Mouse (Mus musculus) MEL (cell line): Measurements from ENCODE around the gene Ccl11. TPM values are rescaled to one million over a fixed set of nuclear protein-coding genes. Genes with fewer than 3 reads are reported as not detected.

ENCODE experiments used
- DNase-seq: peaks from one replicate; pipeline ENCODE4 v3.0.0; 2011; ENCODE audit warnings: low read depth, low spot score
- H3K27ac ChIP-seq: 2 replicates; pipeline ENCODE4 v1.5.1; 2012; ENCODE audit warnings: low read depth, mild to moderate bottlenecking, control low read depth, low read length, moderate library complexity; ENCODE audit not compliant: control insufficient read depth
- H3K27me3 ChIP-seq, 2 experiments: fragments of 150-350 bp in 1 of 2; sonication (generic) in 1 of 2; 2 replicates each; pipeline ENCODE4 v1.6.1; 2012; ENCODE audit warnings: low read length in 2 of 2, mild to moderate bottlenecking in 2 of 2, improper control_type of control experiment in 1 of 2, moderate library complexity in 1 of 2; ENCODE audit not compliant: insufficient read depth in 2 of 2, control insufficient read depth in 1 of 2
- H3K36me3 ChIP-seq, 2 experiments: 2 replicates each; pipeline ENCODE4 v1.6.1; 2012 to 2014; ENCODE audit warnings: low read length in 2 of 2, improper control_type of control experiment in 1 of 2, inconsistent platforms in 1 of 2, mild to moderate bottlenecking in 1 of 2; ENCODE audit not compliant: insufficient read depth in 2 of 2, control insufficient read depth in 1 of 2
- H3K4me1 ChIP-seq, 2 experiments: fragments of 150-350 bp in 1 of 2; sonication (generic) in 1 of 2; 2 replicates each; pipeline ENCODE4 v1.6.1; 2012; ENCODE audit warnings: low read length in 2 of 2, improper control_type of control experiment in 1 of 2, mild to moderate bottlenecking in 1 of 2; ENCODE audit not compliant: insufficient read depth in 2 of 2, control insufficient read depth in 1 of 2
- H3K4me3 ChIP-seq, 2 experiments: fragments of 150-350 bp in 1 of 2; sonication (generic) in 1 of 2; 2 replicates each; pipeline ENCODE4 v1.5.1; 2012; ENCODE audit warnings: low read depth in 2 of 2, low read length in 2 of 2, mild to moderate bottlenecking in 2 of 2, moderate library complexity in 2 of 2, control low read depth in 1 of 2, improper control_type of control experiment in 1 of 2; ENCODE audit not compliant: control insufficient read depth in 1 of 2, insufficient read depth in 1 of 2
- H3K79me2 ChIP-seq: 2 replicates; pipeline ENCODE4 v1.6.1; 2012; ENCODE audit warnings: mild to moderate bottlenecking, low read length, moderate library complexity; ENCODE audit not compliant: control insufficient read depth, poor library complexity, insufficient read depth
- H3K9ac ChIP-seq: 2 replicates; pipeline ENCODE4 v1.6.1; 2012; ENCODE audit warnings: low read depth, mild to moderate bottlenecking, control low read depth, low read length, moderate library complexity; ENCODE audit not compliant: control insufficient read depth, poor library complexity, severe bottlenecking
- H3K9me3 ChIP-seq: fragments of 150-350 bp; sonication (generic); replicated peaks from 2 replicates; pipeline ENCODE4 v1.6.1; 2012; ENCODE audit warnings: mild to moderate bottlenecking, low read length, improper control_type of control experiment, moderate library complexity; ENCODE audit not compliant: insufficient read depth
- E2F4 ChIP-seq: IDR thresholded peaks from 2 replicates; pipeline ENCODE4 v1.6.1; 2011; ENCODE audit warnings: low read depth, low read length, improper control_type of control experiment, borderline replicate concordance
- ELF1 ChIP-seq: IDR thresholded peaks from 2 replicates; pipeline ENCODE4 v1.6.1; 2014; ENCODE audit warnings: low read depth, mild to moderate bottlenecking, inconsistent platforms, low read length, improper control_type of control experiment, moderate library complexity
- EP300 ChIP-seq, 2 experiments: IDR thresholded peaks; 2 replicates each; pipeline ENCODE4 v1.6.1; 2011; ENCODE audit warnings: improper control_type of control experiment in 2 of 2, low read length in 2 of 2, low read depth in 1 of 2, mild to moderate bottlenecking in 1 of 2
- ETS1 ChIP-seq: IDR thresholded peaks from 2 replicates; pipeline ENCODE4 v1.6.1; 2012; ENCODE audit warnings: low read depth, mild to moderate bottlenecking, inconsistent platforms, low read length, improper control_type of control experiment, moderate library complexity
- HCFC1 ChIP-seq: IDR thresholded peaks from 2 replicates; pipeline ENCODE4 v1.6.1; 2012; ENCODE audit warnings: low read depth, mild to moderate bottlenecking, inconsistent platforms, low read length, improper control_type of control experiment, moderate library complexity
- KAT2A ChIP-seq: conservative IDR thresholded peaks from 2 replicates; pipeline ENCODE4 v1.6.1; 2012; ENCODE audit warnings: low read depth, low read length, improper control_type of control experiment, inconsistent platforms
- MAFK ChIP-seq: IDR thresholded peaks from 2 replicates; pipeline ENCODE4 v1.6.1; 2011; ENCODE audit warnings: low read depth, mild to moderate bottlenecking, low read length, improper control_type of control experiment, borderline replicate concordance
- MAZ ChIP-seq: IDR thresholded peaks from 2 replicates; pipeline ENCODE4 v1.6.1; 2012; ENCODE audit warnings: low read depth, mild to moderate bottlenecking, inconsistent platforms, low read length, improper control_type of control experiment
- MEF2A ChIP-seq: IDR thresholded peaks from 2 replicates; pipeline ENCODE4 v1.6.1; 2014; ENCODE audit warnings: low read depth, mild to moderate bottlenecking, inconsistent platforms, low read length, improper control_type of control experiment; ENCODE audit not compliant: poor library complexity, insufficient replicate concordance, severe bottlenecking; ENCODE audit errors: extremely low read depth
- NELFE ChIP-seq: IDR thresholded peaks from 2 replicates; pipeline ENCODE4 v1.6.1; 2011; ENCODE audit warnings: low read depth, low read length, improper control_type of control experiment
- POLR2A ChIP-seq, 2 experiments: IDR thresholded peaks; 2 replicates each; pipeline ENCODE4 v1.6.1; 2011 to 2012; ENCODE audit warnings: low read length in 2 of 2, mild to moderate bottlenecking in 2 of 2, control low read depth in 1 of 2, improper control_type of control experiment in 1 of 2, low read depth in 1 of 2, moderate library complexity in 1 of 2; ENCODE audit not compliant: control insufficient read depth in 1 of 2, insufficient read depth in 1 of 2, poor library complexity in 1 of 2
- RAD21 ChIP-seq: IDR thresholded peaks from 2 replicates; pipeline ENCODE4 v1.6.1; 2011; ENCODE audit warnings: mild to moderate bottlenecking, low read depth, low read length, improper control_type of control experiment
- RCOR1 ChIP-seq: IDR thresholded peaks from 2 replicates; pipeline ENCODE4 v1.6.1; 2012; ENCODE audit warnings: low read depth, mild to moderate bottlenecking, inconsistent platforms, low read length, improper control_type of control experiment
- USF1 ChIP-seq: IDR thresholded peaks from 2 replicates; pipeline ENCODE4 v1.6.1; 2014; ENCODE audit warnings: low read depth, mild to moderate bottlenecking, inconsistent platforms, low read length, improper control_type of control experiment, moderate library complexity
- polyA plus RNA-seq, 2 experiments: library from polyadenylated mRNA; stranded (reverse) in 1 of 2; unstranded in 1 of 2; fragments of >175 nt in 1 of 2; fragments of >200 nt in 1 of 2; gene quantifications; 2 replicates each; pipeline versions ENCODE4 v1.2.1 to v1.2.4; 2012; ENCODE audit warnings: low replicate concordance in 2 of 2, low read depth in 1 of 2; ENCODE audit not compliant: insufficient read length in 2 of 2, insufficient read depth in 1 of 2, missing spikeins in 1 of 2
- total RNA-seq: library from RNA; depleted of rRNA; stranded (reverse); fragments of 300-350 nt; gene quantifications from 2 replicates; pipeline ENCODE4 v1.2.3, GENCODE M21; 2012

Gene Ccl11
- total and polyA plus RNA-seq, 3 experiments, result not detected

DNA sequence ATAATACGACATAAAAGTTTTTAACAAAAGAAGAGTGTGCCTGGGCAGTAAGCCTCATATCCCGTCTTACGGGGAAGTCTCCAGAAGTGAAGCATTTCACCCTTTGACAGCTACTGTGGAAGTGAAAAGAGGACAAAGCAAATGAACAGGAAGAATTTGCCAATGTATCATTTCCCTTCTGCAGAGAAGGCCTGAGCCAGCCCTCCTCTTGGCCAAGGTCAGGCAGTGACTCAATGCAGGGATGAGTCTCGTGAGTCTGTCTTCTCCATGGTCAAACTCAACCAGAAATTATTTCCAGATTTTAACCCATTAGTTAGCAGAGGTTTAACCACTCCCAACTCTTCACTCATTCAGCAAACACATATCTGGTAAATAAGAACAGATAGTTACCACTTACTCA is 33.9 kb upstream of the Ccl11 start:
- H3K9me3 ChIP-seq, result no peaks in the 10 kb centered on the region
- no peak overlapping the region for H3K4me3 ChIP-seq
- DNase-seq, result no peak
- no peaks in the 10 kb centered on the region for H3K27me3 ChIP-seq
- H3K9ac ChIP-seq, result no peak overlapping the region
- TF ChIP-seq POLR2A (IDR thresholded peaks at IDR 0.05; ENCODE audit: control insufficient read depth in 1 of 2, insufficient read depth in 1 of 2, low read depth in 1 of 2, low read length in 2 of 2, poor library complexity in 1 of 2) (no peak), RCOR1 (no peak), E2F4 (no peak), KAT2A (no peak)
- no peaks in the 10 kb centered on the region for H3K36me3 ChIP-seq
- H3K79me2 ChIP-seq, result no peaks in the 10 kb centered on the region
- no peaks in the 10 kb centered on the region for H3K4me1 ChIP-seq
- H3K27ac ChIP-seq, result no peak overlapping the region

DNA sequence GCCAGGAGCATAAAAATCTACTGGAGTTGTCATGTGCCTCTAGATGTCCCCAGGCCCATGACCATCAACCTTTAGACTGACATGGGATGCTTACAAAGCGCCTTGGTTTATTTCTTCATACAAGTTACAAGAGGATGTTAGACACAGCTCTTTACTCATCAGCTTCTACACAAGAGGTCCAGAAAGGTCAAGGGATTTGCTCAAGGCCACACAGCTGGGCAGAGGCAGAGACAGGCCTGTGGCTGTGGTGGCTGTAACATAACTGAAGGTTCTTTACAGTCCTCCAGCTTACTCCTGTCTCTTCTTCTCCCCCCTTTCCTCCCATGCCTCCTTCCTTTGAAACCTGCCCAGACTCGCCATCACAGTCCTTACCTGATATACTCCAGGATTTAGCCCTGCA is 27.5 kb upstream of the Ccl11 start:
- Histone ChIP-seq H3K4me3 (no peak overlapping the region), H3K9me3 (no peaks in the 10 kb centered on the region), H3K27ac (no peak overlapping the region)
- TF ChIP-seq MEF2A (no peak), ELF1 (no peak)
- TF ChIP-seq, all 39 proteins: peak for 0
- Histone ChIP-seq H3K27me3 (no peaks in the 10 kb centered on the region), H3K79me2 (no peaks in the 10 kb centered on the region), H3K9ac (no peak overlapping the region), H3K4me1 (no peaks in the 10 kb centered on the region), H3K36me3 (no peaks in the 10 kb centered on the region)
- DNase-seq, result no peak

DNA sequence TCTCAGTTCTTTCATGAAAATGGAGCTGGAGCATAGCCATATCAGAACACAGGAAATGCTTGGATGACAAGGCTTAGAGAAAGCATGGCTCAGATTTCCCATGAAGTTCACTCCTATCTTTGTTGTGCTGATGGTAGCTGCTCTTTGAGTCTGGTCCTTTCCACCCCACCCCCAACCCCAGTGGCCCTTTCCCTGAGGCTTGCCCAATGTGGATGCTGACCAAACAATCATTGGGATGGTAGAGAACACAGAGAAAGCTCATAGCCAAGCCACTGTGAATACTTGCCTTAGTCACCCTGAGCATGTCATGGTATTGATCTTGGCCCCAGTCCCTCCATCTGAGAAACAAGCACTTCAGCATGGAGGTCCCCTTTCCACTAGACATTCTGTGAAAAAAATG is 25.5 kb upstream of the Ccl11 start:
- DNase-seq, result no peak
- Histone ChIP-seq H3K4me3 (no peak overlapping the region), H3K27me3 (no peaks in the 10 kb centered on the region), H3K27ac (no peak overlapping the region), H3K36me3 (no peaks in the 10 kb centered on the region), H3K4me1 (no peaks in the 10 kb centered on the region), H3K9me3 (no peaks in the 10 kb centered on the region), H3K79me2 (no peaks in the 10 kb centered on the region), H3K9ac (no peak overlapping the region)
- TF ChIP-seq E2F4 (no peak), ETS1 (no peak), KAT2A (no peak), USF1 (no peak), MAZ (no peak), RAD21 (no peak), NELFE (no peak), EP300 (IDR thresholded peaks at IDR 0.05; ENCODE audit: low read depth in 1 of 2, low read length in 2 of 2) (no peak), HCFC1 (no peak), MAFK (no peak)
